Mouse (Mus musculus) small intestine, adult 2 months (tissue): ENCODE data around the gene Xcl1. TPM values are rescaled to one million over a fixed set of nuclear protein-coding genes. Genes with fewer than 3 reads are reported as not detected.

Source experiments
- H3K27ac ChIP-seq: fragments of 200-500 bp; 2 replicates; pipeline ENCODE4 v1.5.1; 2012; ENCODE audit warnings: low read depth, low read length, control low read depth, inconsistent platforms; ENCODE audit not compliant: insufficient read depth
- H3K27me3 ChIP-seq: fragments of 200-500 bp; 2 replicates; pipeline ENCODE4 v1.6.1; 2012; ENCODE audit warnings: mild to moderate bottlenecking, moderate library complexity, low read length, inconsistent platforms; ENCODE audit not compliant: control insufficient read depth, insufficient read depth
- H3K36me3 ChIP-seq: fragments of 200-500 bp; 2 replicates; pipeline ENCODE4 v1.6.1; 2012; ENCODE audit warnings: mild to moderate bottlenecking, low read length, control low read depth, inconsistent platforms; ENCODE audit not compliant: control insufficient read depth, insufficient read depth
- H3K4me1 ChIP-seq: fragments of 200-500 bp; 2 replicates; pipeline ENCODE4 v1.6.1; 2012; ENCODE audit warnings: low read length, inconsistent platforms, mixed read lengths; ENCODE audit not compliant: control insufficient read depth, insufficient read depth, insufficient read length
- H3K4me3 ChIP-seq: fragments of 200-500 bp; 2 replicates; pipeline ENCODE4 v1.5.1; 2012; ENCODE audit warnings: low read depth, mild to moderate bottlenecking, control low read depth, inconsistent platforms, low read length, moderate library complexity
- CTCF ChIP-seq: fragments of 200-500 bp; IDR thresholded peaks from 2 replicates; pipeline ENCODE4 v1.5.1; 2012; ENCODE audit warnings: low read depth, mild to moderate bottlenecking, control low read depth, inconsistent platforms, low read length, moderate library complexity, mixed read lengths; ENCODE audit not compliant: insufficient replicate concordance, insufficient read length; ENCODE audit errors: extremely low read depth
- POLR2A ChIP-seq: fragments of 200-500 bp; IDR thresholded peaks from 2 replicates; pipeline ENCODE4 v1.6.1; 2012; ENCODE audit warnings: low read depth, mild to moderate bottlenecking, control low read depth, inconsistent platforms, low read length, moderate library complexity
- WGBS: fragments of 180-500 bp; shearing (Covaris S2); methylation state at CpG from one replicate; pipeline ENCODE4 v1.1.7; 2018; 5-methylcytosine and 5-hydroxymethylcytosine counted together
- polyA plus RNA-seq: library from polyadenylated mRNA; depleted of rRNA; stranded (reverse); fragments of >200 nt; gene quantifications from 2 replicates; pipeline ENCODE4 v1.2.3, GENCODE M21; 2012; rRNA removed

The Xcl1 gene
- polyA plus RNA-seq, 1 experiment = 1.2 TPM

GRCm38 (mm10) chr1:164895806-164896205 is 39.5 kb downstream of the Xcl1 start:
- Histone ChIP-seq H3K4me1 (peaks cover 17% of the 10 kb centered on the region), H3K4me3 (no peak overlapping the region), H3K27me3 (no peaks in the 10 kb centered on the region), H3K27ac (peak overlapping the region; percentile 74), H3K36me3 (no peaks in the 10 kb centered on the region)
- WGBS = 17% methylated on average over 2 of the region's 2 CpGs
- TF ChIP-seq CTCF = no peak
- no peak for TF ChIP-seq POLR2A

- H3K4me1 ChIP-seq = peaks cover 2% of the 10 kb centered on the region; the same call in 1 of the 2 replicates
- no peaks in the 10 kb centered on the region for H3K27me3 ChIP-seq
- TF ChIP-seq CTCF = no peak
- TF ChIP-seq POLR2A = no peak
- H3K4me3 ChIP-seq = no peak overlapping the region
- H3K27ac ChIP-seq = no peak overlapping the region
- 54% methylated on average over 4 of the region's 4 CpGs for WGBS
- no peaks in the 10 kb centered on the region for H3K36me3 ChIP-seq
These were observed 45.0 kb downstream of the Xcl1 start for GRCm38 (mm10) chr1:164890366-164890765.

GRCm38 (mm10) chr1:164888563-164888962 is 46.8 kb downstream of the Xcl1 start:
- no peak overlapping the region for H3K4me3 ChIP-seq
- TF ChIP-seq POLR2A (no peak), CTCF (no peak)
- H3K27me3 ChIP-seq = no peaks in the 10 kb centered on the region
- H3K36me3 ChIP-seq = no peaks in the 10 kb centered on the region
- peaks cover 2% of the 10 kb centered on the region; the same call in 1 of the 2 replicates for H3K4me1 ChIP-seq
- H3K27ac ChIP-seq = no peak overlapping the region
- WGBS = 73% methylated on average over 6 of the region's 6 CpGs

GRCm38 (mm10) chr1:164887775-164888174 is 47.6 kb downstream of the Xcl1 start:
- Histone ChIP-seq H3K27ac (no peak overlapping the region), H3K4me1 (peaks cover 2% of the 10 kb centered on the region; the same call in 1 of the 2 replicates), H3K36me3 (no peaks in the 10 kb centered on the region), H3K27me3 (no peaks in the 10 kb centered on the region), H3K4me3 (no peak overlapping the region)
- 74% methylated on average over 2 of the region's 2 CpGs for WGBS
- TF ChIP-seq CTCF = no peak

- Histone ChIP-seq H3K27ac (no peak overlapping the region), H3K4me3 (no peak overlapping the region), H3K27me3 (no peaks in the 10 kb centered on the region), H3K36me3 (no peaks in the 10 kb centered on the region), H3K4me1 (no peaks in the 10 kb centered on the region)
- WGBS = 75% methylated on average over 3 of the region's 3 CpGs
- TF ChIP-seq POLR2A = no peak
- no peak for TF ChIP-seq CTCF
These were observed 53.4 kb downstream of the Xcl1 start for GRCm38 (mm10) chr1:164881891-164882290.

Other genes starting within 250 kb of the Xcl1 start
- gene Dpt, start 138.9 kb downstream of the Xcl1 start, polyA plus RNA-seq = 14.8 and 26.4 TPM in 2 replicates
- 0.08 and 0.11 TPM in 2 replicates for gene Tbx19, start 225.2 kb upstream of the Xcl1 start, polyA plus RNA-seq